Mouse (Mus musculus): ENCODE results near the gene Gm45140. TPM values are rescaled to one million over a fixed set of nuclear protein-coding genes. Genes with fewer than 3 reads are reported as not detected.

The Gm45140 gene
- polyA plus RNA-seq, 1 experiment = 5.9 TPM

- DNase-seq (ENCODE audit: extremely low spot score in 1 of 2, low spot score in 1 of 2) = no peak
These were observed 11.2 kb upstream of the Gm45140 start for GRCm38 (mm10) chr6:87846813-87847212.

- DNase-seq (ENCODE audit: extremely low spot score in 1 of 2, low spot score in 1 of 2) = no peak
These were observed 9.6 kb upstream of the Gm45140 start for GRCm38 (mm10) chr6:87845031-87845695.

GRCm38 (mm10) chr6:87842254-87842653, 6.7 kb upstream of the Gm45140 start:
- no peak for DNase-seq (ENCODE audit: extremely low spot score in 1 of 2, low spot score in 1 of 2)

GRCm38 (mm10) chr6:87841635-87842034, 6.0 kb upstream of the Gm45140 start:
- DNase-seq (ENCODE audit: extremely low spot score in 1 of 2, low spot score in 1 of 2) = no peak

GRCm38 (mm10) chr6:87839797-87840341, 4.3 kb upstream of the Gm45140 start:
- DNase-seq (ENCODE audit: extremely low spot score in 1 of 2, low spot score in 1 of 2) = no peak

GRCm38 (mm10) chr6:87838551-87839197, 3.1 kb upstream of the Gm45140 start, which contains the start of gene Isy1:
Gene Isy1 (minus strand): TSS chr6:87838798.
- DNase-seq (ENCODE audit: extremely low spot score in 1 of 2, low spot score in 1 of 2) = peak; percentile 96 to 98

GRCm38 (mm10) chr6:87820366-87820765, 15.2 kb downstream of the Gm45140 start:
- DNase-seq (ENCODE audit: extremely low spot score in 1 of 2, low spot score in 1 of 2) = no peak

- DNase-seq (ENCODE audit: extremely low spot score in 1 of 2, low spot score in 1 of 2) = no peak
These were observed 21.1 kb downstream of the Gm45140 start for GRCm38 (mm10) chr6:87814486-87814885.

GRCm38 (mm10) chr6:87812656-87813055, 22.9 kb downstream of the Gm45140 start:
- no peak for DNase-seq (ENCODE audit: extremely low spot score in 1 of 2, low spot score in 1 of 2)

- DNase-seq (ENCODE audit: extremely low spot score in 1 of 2, low spot score in 1 of 2) = peak; percentile 78 to 89
These were observed 23.8 kb downstream of the Gm45140 start, which contains the start of gene Rab43 for GRCm38 (mm10) chr6:87811675-87812338. Gene Rab43 (minus strand): TSS chr6:87812164.

- peak in 1 of 2 experiments; percentile 60 for DNase-seq (ENCODE audit: extremely low spot score in 1 of 2, low spot score in 1 of 2)
These were observed 24.6 kb downstream of the Gm45140 start for GRCm38 (mm10) chr6:87810713-87811669.

- DNase-seq (ENCODE audit: extremely low spot score in 1 of 2, low spot score in 1 of 2) = no peak
These were observed 25.3 kb downstream of the Gm45140 start for GRCm38 (mm10) chr6:87810311-87810710.

GRCm38 (mm10) chr6:87809651-87810161, 25.9 kb downstream of the Gm45140 start:
- no peak for DNase-seq (ENCODE audit: extremely low spot score in 1 of 2, low spot score in 1 of 2)

GRCm38 (mm10) chr6:87809144-87809543, 26.5 kb downstream of the Gm45140 start:
- DNase-seq (ENCODE audit: extremely low spot score in 1 of 2, low spot score in 1 of 2) = no peak

GRCm38 (mm10) chr6:87808521-87808920, 27.1 kb downstream of the Gm45140 start:
- no peak for DNase-seq (ENCODE audit: extremely low spot score in 1 of 2, low spot score in 1 of 2)

- no peak for DNase-seq (ENCODE audit: extremely low spot score in 1 of 2, low spot score in 1 of 2)
These were observed 27.7 kb downstream of the Gm45140 start for GRCm38 (mm10) chr6:87807735-87808440.

GRCm38 (mm10) chr6:87806857-87807256, 28.7 kb downstream of the Gm45140 start:
- DNase-seq (ENCODE audit: extremely low spot score in 1 of 2, low spot score in 1 of 2) = no peak

- no peak for DNase-seq (ENCODE audit: extremely low spot score in 1 of 2, low spot score in 1 of 2)
These were observed 29.6 kb downstream of the Gm45140 start for GRCm38 (mm10) chr6:87806028-87806427.

GRCm38 (mm10) chr6:87805448-87805847, 30.1 kb downstream of the Gm45140 start:
- no peak for DNase-seq (ENCODE audit: extremely low spot score in 1 of 2, low spot score in 1 of 2)

All from frontal cortex, adult 2 months (tissue).